Mouse (Mus musculus) midbrain, postnatal 0 days (tissue): ENCODE results near the gene Rrp8. TPM values are rescaled to one million over a fixed set of nuclear protein-coding genes. Genes with fewer than 3 reads are reported as not detected.

Experiments
- ATAC-seq: fragments of 200-750 bp; cut with Nextera tagmentation; 2 replicates; pipeline ENCODE4 v1.8.0; 2017; ENCODE audit warnings: moderate number of reproducible peaks, mild to moderate bottlenecking, moderate TSS enrichment, moderate library complexity; ENCODE audit not compliant: low FRiP score
- DNase-seq: peaks from one replicate; pipeline ENCODE4 v3.0.0-alpha.2; 2015; ENCODE audit warnings: low spot score
- H3K27ac ChIP-seq: fragments of 300-500 bp; sonication (generic); 2 replicates; pipeline ENCODE4 v1.5.1; 2014; ENCODE audit warnings: low read depth, mild to moderate bottlenecking, low read length, mixed read lengths
- H3K27me3 ChIP-seq: fragments of 300-500 bp; sonication (generic); 2 replicates; pipeline ENCODE4 v1.6.1; 2014; ENCODE audit warnings: low read length, control low read depth, mixed read lengths; ENCODE audit not compliant: insufficient read depth
- H3K36me3 ChIP-seq: fragments of 300-500 bp; sonication (generic); 2 replicates; pipeline ENCODE4 v1.6.1; 2014; ENCODE audit warnings: low read length, control low read depth, mixed read lengths; ENCODE audit not compliant: insufficient read depth
- H3K4me1 ChIP-seq: fragments of 300-500 bp; sonication (generic); 2 replicates; pipeline ENCODE4 v1.6.1; 2014; ENCODE audit warnings: mild to moderate bottlenecking, control low read depth, antibody characterized with exemption, low read length, mixed read lengths; ENCODE audit not compliant: insufficient read depth
- H3K4me2 ChIP-seq: fragments of 300-500 bp; sonication (generic); 2 replicates; pipeline ENCODE4 v1.6.1; 2014; ENCODE audit warnings: low read depth, mild to moderate bottlenecking, low read length, mixed read lengths; ENCODE audit not compliant: poor library complexity, severe bottlenecking
- H3K4me3 ChIP-seq: fragments of 300-500 bp; sonication (generic); 2 replicates; pipeline ENCODE4 v1.5.1; 2014; ENCODE audit warnings: low read depth, mild to moderate bottlenecking, low read length, moderate library complexity
- H3K9ac ChIP-seq: fragments of 300-500 bp; sonication (generic); replicated peaks from 2 replicates; pipeline ENCODE4 v1.6.1; 2014; ENCODE audit warnings: mild to moderate bottlenecking, low read length, moderate library complexity, mixed read lengths; ENCODE audit not compliant: poor library complexity, severe bottlenecking
- H3K9me3 ChIP-seq: fragments of 300-500 bp; sonication (generic); 2 replicates; pipeline ENCODE4 v1.6.1; 2016; ENCODE audit warnings: low read length, control low read depth
- CTCF ChIP-seq: IDR thresholded peaks from 2 replicates; pipeline ENCODE4 v1.5.1; 2016; ENCODE audit warnings: antibody characterized with exemption, mild to moderate bottlenecking
- WGBS: fragments of 180-500 bp; shearing (Covaris S2); extraction: QIAGEN DNeasy Blood & Tissue Kit; methylation state at CpG from one replicate; pipeline ENCODE4 v1.1.7; 2014; 5-methylcytosine and 5-hydroxymethylcytosine counted together
- polyA plus RNA-seq: library from polyadenylated mRNA; unstranded; fragments of >200 nt; fragmentation: Nextera tagmentation; extraction: Ambion mirVana; gene quantifications from 2 replicates; pipeline ENCODE4 v1.2.1, GENCODE M21; 2015
- total RNA-seq: library from RNA; depleted of rRNA; stranded (reverse); fragments of >200 nt; gene quantifications from 2 replicates; pipeline ENCODE4 v1.2.3, GENCODE M21; 2014

Gene Rrp8
- total and polyA plus RNA-seq, 2 experiments from 2014 or later, result 19.4 to 29.3 TPM

DNA sequence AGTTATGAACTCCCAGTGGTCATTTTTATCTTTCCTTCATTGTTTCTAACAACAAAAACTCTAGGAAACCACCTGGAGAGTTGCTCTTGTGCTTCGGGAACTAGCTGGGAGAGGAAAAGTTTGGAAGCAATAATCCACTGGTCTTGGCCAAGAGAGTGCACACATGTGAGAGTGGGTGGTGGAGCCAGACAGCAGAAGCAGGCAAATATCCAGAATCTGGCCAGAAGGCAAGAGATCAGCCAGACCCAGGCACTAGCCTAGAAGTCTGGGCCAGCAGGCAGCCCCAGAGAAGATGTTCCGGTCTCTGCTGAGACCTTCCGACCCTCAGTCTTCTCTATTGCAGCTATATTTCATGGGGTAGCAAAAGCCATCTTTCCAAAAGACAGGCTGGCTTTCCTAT, 32.8 kb upstream of the Rrp8 start:
- H3K9ac ChIP-seq, result no peak overlapping the region
- peaks cover 58% of the 10 kb centered on the region for H3K36me3 ChIP-seq
- TF ChIP-seq CTCF, result no peak
- H3K9me3 ChIP-seq, result no peaks in the 10 kb centered on the region
- H3K27me3 ChIP-seq, result no peaks in the 10 kb centered on the region
- 81% methylated on average over 3 of the region's 3 CpGs for WGBS
- no peak overlapping the region for H3K27ac ChIP-seq
- DNase-seq (no peak), ATAC-seq (no peak)
- 0 out of 2 replicates have a peak, but pooled peaks cover 7% of the 10 kb centered on the region for H3K4me1 ChIP-seq
- H3K4me3 ChIP-seq, result no peak overlapping the region
- no peak overlapping the region for H3K4me2 ChIP-seq

DNA sequence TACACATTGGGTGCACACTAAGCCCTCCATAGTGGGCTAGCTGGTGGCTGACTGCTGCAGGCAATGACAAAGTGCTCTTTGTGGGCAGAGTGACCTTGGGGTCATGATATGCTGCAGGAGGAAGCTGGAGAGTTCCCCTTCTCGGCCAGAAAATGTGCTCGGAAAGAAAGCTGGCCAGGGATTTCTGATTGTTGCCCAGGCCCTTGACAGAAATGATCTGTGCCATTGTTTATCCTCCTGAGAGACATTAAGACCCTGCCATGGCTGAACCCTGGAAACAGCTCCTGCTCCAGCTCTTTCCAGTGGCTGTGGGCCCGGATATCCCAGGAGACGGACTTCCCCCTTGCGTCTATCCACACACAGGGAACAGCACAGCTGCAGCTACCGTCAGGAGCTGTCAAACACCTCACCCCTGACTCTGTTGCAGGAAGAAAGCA, 30.6 kb upstream of the Rrp8 start:
- H3K9me3 ChIP-seq, result no peaks in the 10 kb centered on the region
- ATAC-seq, result peak; percentile 57
- H3K4me2 ChIP-seq, result no peak overlapping the region
- no peak for TF ChIP-seq CTCF
- WGBS, result 13% methylated on average over 6 of the region's 6 CpGs
- H3K36me3 ChIP-seq, result peaks cover 74% of the 10 kb centered on the region
- H3K9ac ChIP-seq, result no peak overlapping the region
- 0 out of 2 replicates have a peak, but pooled peaks cover 7% of the 10 kb centered on the region for H3K4me1 ChIP-seq
- H3K4me3 ChIP-seq, result no peak overlapping the region
- H3K27ac ChIP-seq, result peak overlapping the region; percentile 38
- H3K27me3 ChIP-seq, result no peaks in the 10 kb centered on the region
- DNase-seq, result peak; percentile 70

GRCm38 (mm10) chr7:105764331-105764730, 27.1 kb upstream of the Rrp8 start:
- Histone ChIP-seq H3K27me3 (no peaks in the 10 kb centered on the region), H3K4me3 (no peak overlapping the region), H3K27ac (no peak overlapping the region), H3K9ac (no peak overlapping the region), H3K4me1 (0 out of 2 replicates have a peak, but pooled peaks cover 3% of the 10 kb centered on the region), H3K4me2 (no peak overlapping the region), H3K36me3 (peaks cover 68% of the 10 kb centered on the region), H3K9me3 (no peaks in the 10 kb centered on the region)
- DNase-seq (no peak), ATAC-seq (no peak)
- no peak for TF ChIP-seq CTCF
- WGBS, result 85% methylated on average over 11 of the region's 11 CpGs

- H3K9ac ChIP-seq, result no peak overlapping the region
- TF ChIP-seq CTCF, result no peak
- no peak overlapping the region for H3K4me3 ChIP-seq
- DNase-seq, result no peak
- no peak overlapping the region for H3K4me2 ChIP-seq
- H3K4me1 ChIP-seq, result no peaks in the 10 kb centered on the region
- 0 out of 2 replicates have a peak overlapping the region, but pooled peaks have one; percentile 18 for H3K27ac ChIP-seq
- H3K36me3 ChIP-seq, result peaks cover 84% of the 10 kb centered on the region
- H3K27me3 ChIP-seq, result no peaks in the 10 kb centered on the region
- no peaks in the 10 kb centered on the region for H3K9me3 ChIP-seq
- WGBS, result 36% methylated on average over 55 of the region's 55 CpGs
- peak; percentile 14 for ATAC-seq
Measured at GRCm38 (mm10) chr7:105762517-105763270, 25.5 kb upstream of the Rrp8 start.

GRCm38 (mm10) chr7:105761813-105762484, 24.8 kb upstream of the Rrp8 start:
- peak overlapping the region; percentile 18; the same call in 1 of the 2 replicates for H3K27ac ChIP-seq
- 0 out of 2 replicates have a peak, but pooled peaks have one; percentile 14 for ATAC-seq

GRCm38 (mm10) chr7:105753281-105753680, 16.1 kb upstream of the Rrp8 start:
- DNase-seq (no peak), ATAC-seq (0 out of 2 replicates have a peak, but pooled peaks have one; percentile 1)
- Histone ChIP-seq H3K4me3 (no peak overlapping the region), H3K4me1 (peaks cover 4% of the 10 kb centered on the region; the same call in 1 of the 2 replicates), H3K9me3 (no peaks in the 10 kb centered on the region), H3K27ac (no peak overlapping the region), H3K9ac (no peak overlapping the region), H3K36me3 (peaks cover 60% of the 10 kb centered on the region), H3K4me2 (no peak overlapping the region), H3K27me3 (no peaks in the 10 kb centered on the region)
- no peak for TF ChIP-seq CTCF
- WGBS, result 91% methylated on average over 10 of the region's 10 CpGs

More at GRCm38 (mm10) chr7:105761813-105762484, 24.8 kb upstream of the Rrp8 start:
- H3K9ac ChIP-seq, result no peak overlapping the region
- no peak for DNase-seq
- no peak overlapping the region for H3K4me2 ChIP-seq
- WGBS, result 28% methylated on average over 49 of the region's 51 CpGs
- H3K4me1 ChIP-seq, result no peaks in the 10 kb centered on the region
- H3K36me3 ChIP-seq, result peaks cover 87% of the 10 kb centered on the region
- H3K27me3 ChIP-seq, result no peaks in the 10 kb centered on the region
- no peak overlapping the region for H3K4me3 ChIP-seq
- no peaks in the 10 kb centered on the region for H3K9me3 ChIP-seq
- no peak for TF ChIP-seq CTCF
